Mouse (Mus musculus) neural tube, embryonic 12.5 days (tissue): ENCODE results near the gene Malrd1. TPM values are rescaled to one million over a fixed set of nuclear protein-coding genes. Genes with fewer than 3 reads are reported as not detected.
"Not testable (repeated sequence)": the region's sequence is repeated elsewhere in the genome, so short reads cannot be mapped to it uniquely, and the experiment has no call there.

ENCODE experiments used
- ATAC-seq: fragments of 200-750 bp; cut with Nextera tagmentation; 2 replicates; pipeline ENCODE4 v1.8.0; 2017; ENCODE audit warnings: low read depth, mild to moderate bottlenecking, moderate TSS enrichment, moderate library complexity; ENCODE audit not compliant: low FRiP score
- H3K27ac ChIP-seq: fragments of 300-500 bp; sonication (generic); 2 replicates; pipeline ENCODE4 v1.5.1; 2016
- H3K27me3 ChIP-seq: fragments of 300-500 bp; sonication (generic); replicated peaks from 2 replicates; pipeline ENCODE4 v1.6.1; 2016; ENCODE audit warnings: mild to moderate bottlenecking
- H3K36me3 ChIP-seq: fragments of 300-500 bp; sonication (generic); 2 replicates; pipeline ENCODE4 v1.6.1; 2016; ENCODE audit warnings: mild to moderate bottlenecking
- H3K4me1 ChIP-seq: fragments of 300-500 bp; sonication (generic); 2 replicates; pipeline ENCODE4 v1.6.1; 2016
- H3K4me2 ChIP-seq: fragments of 300-500 bp; sonication (generic); replicated peaks from 2 replicates; pipeline ENCODE4 v1.6.1; 2016; ENCODE audit warnings: mild to moderate bottlenecking
- H3K4me3 ChIP-seq: fragments of 300-500 bp; sonication (generic); 2 replicates; pipeline ENCODE4 v1.5.1; 2016
- H3K9ac ChIP-seq: fragments of 300-500 bp; sonication (generic); 2 replicates; pipeline ENCODE4 v1.6.1; 2016; ENCODE audit warnings: mild to moderate bottlenecking
- H3K9me3 ChIP-seq: fragments of 300-500 bp; sonication (generic); 2 replicates; pipeline ENCODE4 v1.6.1; 2016; ENCODE audit warnings: mild to moderate bottlenecking
- WGBS: fragments of 180-500 bp; shearing (Covaris S2); methylation state at CpG from one replicate; pipeline ENCODE4 v1.1.7; 2016; 5-methylcytosine and 5-hydroxymethylcytosine counted together
- polyA plus RNA-seq: library from polyadenylated mRNA; unstranded; fragments of >200 nt; fragmentation: Nextera tagmentation; extraction: Ambion mirVana; gene quantifications from 2 replicates; pipeline ENCODE4 v1.2.1, GENCODE M21; 2016

Malrd1 gene
- polyA plus RNA-seq, 1 experiment from 2014 or later, result 0.03 TPM

GRCm38 (mm10) chr2:15869380-15869779 lies 343.1 kb downstream of the Malrd1 start:
- H3K36me3 ChIP-seq, result no peaks in the 10 kb centered on the region
- no peaks in the 10 kb centered on the region for H3K27me3 ChIP-seq
- H3K4me2 ChIP-seq, result no peak overlapping the region
- H3K4me1 ChIP-seq, result no peaks in the 10 kb centered on the region
- 25% methylated on average over 7 of the region's 7 CpGs for WGBS
- no peak overlapping the region for H3K27ac ChIP-seq
- ATAC-seq, result no peak
- H3K9me3 ChIP-seq, result no peaks in the 10 kb centered on the region
- no peak overlapping the region for H3K9ac ChIP-seq
- H3K4me3 ChIP-seq, result no peak overlapping the region

DNA sequence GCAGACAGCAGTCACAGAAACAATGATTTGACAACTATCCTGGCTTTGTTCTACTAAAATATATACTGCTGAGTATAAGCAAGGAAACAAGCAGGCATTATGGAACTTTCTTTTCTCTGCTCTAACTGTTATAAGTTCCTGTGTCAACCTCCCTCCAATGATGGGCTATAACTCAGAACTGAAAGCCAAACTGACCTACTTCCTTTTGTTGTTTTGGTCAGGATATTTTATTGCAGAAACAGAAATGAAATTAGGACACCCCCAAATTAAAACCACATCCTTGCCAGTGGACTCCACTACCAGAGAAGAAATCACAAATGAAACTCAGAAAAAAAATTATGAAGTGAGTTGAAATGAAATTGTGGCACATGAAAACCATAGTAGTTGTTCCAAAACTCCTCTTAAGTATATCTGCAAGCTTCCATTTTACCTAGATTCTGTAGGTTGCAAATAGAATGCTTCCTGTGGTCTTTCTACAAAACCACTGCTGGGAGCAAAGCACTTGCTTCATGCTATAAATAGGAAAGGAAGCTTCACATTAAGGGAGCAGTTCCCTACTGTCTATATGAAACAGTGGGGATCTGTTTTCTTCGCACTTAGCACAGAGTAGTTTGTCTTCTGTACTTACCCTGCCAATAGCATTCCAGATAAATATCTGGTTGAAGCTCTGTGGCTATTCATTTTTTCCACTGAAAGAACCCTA lies 367.3 kb downstream of the Malrd1 start:
- Histone ChIP-seq H3K4me2 (no peak overlapping the region), H3K9me3 (no peaks in the 10 kb centered on the region), H3K4me1 (no peaks in the 10 kb centered on the region), H3K27me3 (no peaks in the 10 kb centered on the region), H3K36me3 (no peaks in the 10 kb centered on the region), H3K4me3 (no peak overlapping the region), H3K9ac (no peak overlapping the region), H3K27ac (no peak overlapping the region)
- WGBS, result 73% methylated on average over 1 of the region's 1 CpGs
- ATAC-seq, result no peak

- 0 out of 2 replicates have a peak, but pooled peaks have one; percentile 37 for ATAC-seq
- Histone ChIP-seq H3K9ac (no peak overlapping the region), H3K27ac (no peak overlapping the region), H3K9me3 (no peaks in the 10 kb centered on the region), H3K4me2 (no peak overlapping the region), H3K27me3 (no peaks in the 10 kb centered on the region), H3K4me1 (no peaks in the 10 kb centered on the region), H3K4me3 (no peak overlapping the region), H3K36me3 (no peaks in the 10 kb centered on the region)
- 29% methylated on average over 3 of the region's 3 CpGs for WGBS
Observed at GRCm38 (mm10) chr2:15925432-15925831, 399.2 kb downstream of the Malrd1 start.

- 56% methylated on average over 1 of the region's 1 CpGs for WGBS
- H3K27me3 ChIP-seq, result no peaks in the 10 kb centered on the region
- H3K27ac ChIP-seq, result no peak overlapping the region
- H3K4me3 ChIP-seq, result no peak overlapping the region
- no peaks in the 10 kb centered on the region for H3K36me3 ChIP-seq
- H3K9me3 ChIP-seq, result no peaks in the 10 kb centered on the region
- no peak overlapping the region for H3K4me2 ChIP-seq
- ATAC-seq, result no peak
- no peak overlapping the region for H3K9ac ChIP-seq
- H3K4me1 ChIP-seq, result no peaks in the 10 kb centered on the region
Observed at GRCm38 (mm10) chr2:15926041-15926440, 399.8 kb downstream of the Malrd1 start.

GRCm38 (mm10) chr2:15931479-15931878 lies 405.2 kb downstream of the Malrd1 start:
- Histone ChIP-seq H3K27me3 (no peaks in the 10 kb centered on the region), H3K27ac (no peak overlapping the region), H3K4me3 (no peak overlapping the region), H3K4me1 (no peaks in the 10 kb centered on the region), H3K36me3 (no peaks in the 10 kb centered on the region), H3K4me2 (no peak overlapping the region), H3K9ac (no peak overlapping the region), H3K9me3 (no peaks in the 10 kb centered on the region)
- ATAC-seq, result no peak
- 78% methylated on average over 1 of the region's 1 CpGs for WGBS

DNA sequence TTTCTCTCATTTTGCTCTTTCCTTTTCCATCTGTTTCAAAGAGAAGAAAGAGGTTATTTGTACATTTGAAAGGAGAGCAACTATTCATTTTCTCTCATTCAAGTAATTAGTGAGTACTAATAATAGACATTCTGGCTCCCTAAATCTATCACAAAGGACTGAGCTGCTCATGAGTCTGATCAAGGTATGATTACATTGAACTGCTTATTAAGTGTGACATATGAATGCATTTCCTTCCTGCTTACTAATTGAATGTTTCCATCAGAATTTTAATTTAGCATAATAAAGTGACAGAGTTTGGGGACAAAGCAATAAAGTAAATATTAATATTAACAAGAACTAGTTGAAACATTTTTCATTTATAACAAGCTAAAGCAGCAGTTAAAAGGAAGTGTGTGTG lies 405.6 kb downstream of the Malrd1 start:
- H3K27ac ChIP-seq, result no peak overlapping the region
- H3K27me3 ChIP-seq, result no peaks in the 10 kb centered on the region
- no peaks in the 10 kb centered on the region for H3K9me3 ChIP-seq
- H3K4me2 ChIP-seq, result no peak overlapping the region
- no peak overlapping the region for H3K9ac ChIP-seq
- no peaks in the 10 kb centered on the region for H3K36me3 ChIP-seq
- ATAC-seq, result no peak
- no peaks in the 10 kb centered on the region for H3K4me1 ChIP-seq
- no peak overlapping the region for H3K4me3 ChIP-seq

DNA sequence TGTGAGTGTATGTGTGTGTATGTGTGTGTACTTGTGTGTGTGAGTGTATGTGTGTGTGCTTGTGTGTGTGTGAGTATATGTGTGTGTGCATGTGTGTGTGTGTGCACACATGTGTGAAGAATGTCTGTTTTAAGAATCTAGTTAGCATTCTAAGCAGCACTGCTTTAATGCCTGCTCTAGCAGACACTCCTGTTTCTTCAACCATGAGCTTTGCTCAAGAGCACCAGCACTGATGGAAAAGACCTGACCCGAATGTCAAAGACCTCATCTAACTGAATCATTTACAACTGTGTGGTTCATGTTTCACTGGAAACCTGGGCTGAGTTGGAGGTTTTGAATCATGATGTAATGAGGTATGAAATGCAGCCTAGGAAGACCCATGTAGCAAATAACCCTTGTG lies 406.1 kb downstream of the Malrd1 start:
- H3K4me1 ChIP-seq, result no peaks in the 10 kb centered on the region
- no peak for ATAC-seq
- no peak overlapping the region for H3K4me2 ChIP-seq
- H3K27ac ChIP-seq, result no peak overlapping the region
- no peak overlapping the region for H3K4me3 ChIP-seq
- no peaks in the 10 kb centered on the region for H3K36me3 ChIP-seq
- 59% methylated on average over 1 of the region's 1 CpGs for WGBS
- no peak overlapping the region for H3K9ac ChIP-seq
- H3K27me3 ChIP-seq, result no peaks in the 10 kb centered on the region
- no peaks in the 10 kb centered on the region for H3K9me3 ChIP-seq

DNA sequence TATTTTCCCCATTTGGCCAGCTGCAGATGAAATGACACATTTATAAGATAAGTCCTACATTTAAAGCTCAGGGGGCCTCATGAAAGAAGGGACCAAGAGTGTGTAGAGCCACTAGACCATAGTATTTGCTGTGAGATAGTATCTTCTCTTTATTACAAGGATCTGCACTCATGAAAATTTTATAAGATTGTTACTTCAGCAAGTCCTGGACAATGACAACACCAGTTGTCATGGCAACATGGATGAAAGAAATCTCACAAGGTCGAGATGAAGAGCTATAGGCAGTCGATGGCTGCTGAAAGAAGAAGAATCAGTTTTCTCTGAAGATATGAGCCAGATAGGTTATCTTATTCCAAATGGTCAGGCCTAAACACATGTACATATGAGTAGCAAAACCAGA lies 476.6 kb downstream of the Malrd1 start:
- no peak overlapping the region for H3K4me2 ChIP-seq

GRCm38 (mm10) chr2:16017046-16017445 lies 490.8 kb downstream of the Malrd1 start:
- not testable (repeated sequence) for ATAC-seq, H3K9me3 ChIP-seq, H3K9ac ChIP-seq, H3K27ac ChIP-seq, H3K4me2 ChIP-seq, H3K27me3 ChIP-seq, H3K36me3 ChIP-seq, H3K4me1 ChIP-seq, H3K4me3 ChIP-seq
- WGBS, result 85% methylated on average over 2 of the region's 2 CpGs

More for the DNA sequence above, 476.6 kb downstream of the Malrd1 start:
- no peak overlapping the region for H3K27ac ChIP-seq
- ATAC-seq, result 0 out of 2 replicates have a peak, but pooled peaks have one; percentile 9
- 45% methylated on average over 2 of the region's 2 CpGs for WGBS
- no peaks in the 10 kb centered on the region for H3K27me3 ChIP-seq
- H3K4me1 ChIP-seq, result no peaks in the 10 kb centered on the region
- H3K9me3 ChIP-seq, result no peaks in the 10 kb centered on the region
- H3K36me3 ChIP-seq, result no peaks in the 10 kb centered on the region
- no peak overlapping the region for H3K9ac ChIP-seq
- H3K4me3 ChIP-seq, result no peak overlapping the region

DNA sequence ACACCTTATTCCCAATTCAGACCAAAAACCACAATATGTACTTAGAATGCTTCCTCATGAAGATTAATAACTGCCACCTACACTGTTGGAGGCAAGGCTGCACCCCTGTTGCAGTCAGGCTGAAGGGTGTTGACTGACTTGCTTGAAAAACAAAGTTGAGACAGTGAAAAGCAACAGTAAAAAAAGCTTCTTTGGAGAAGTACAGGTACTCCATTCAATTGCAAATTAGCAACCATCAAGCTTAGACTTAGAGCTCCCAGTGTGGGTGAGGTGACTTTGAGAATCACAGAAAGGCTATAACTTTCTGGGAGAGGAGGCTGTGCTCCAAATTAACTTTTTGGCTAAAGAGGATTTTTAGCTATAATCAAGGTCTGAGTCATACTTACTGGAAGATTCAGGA lies 491.4 kb downstream of the Malrd1 start:
- not testable (repeated sequence) for H3K27me3 ChIP-seq, ATAC-seq, H3K9me3 ChIP-seq, H3K4me2 ChIP-seq, H3K9ac ChIP-seq, H3K4me3 ChIP-seq, H3K36me3 ChIP-seq, H3K4me1 ChIP-seq, H3K27ac ChIP-seq

- Histone ChIP-seq H3K36me3 (no peaks in the 10 kb centered on the region), H3K9me3 (no peaks in the 10 kb centered on the region), H3K9ac (no peak overlapping the region), H3K4me2 (no peak overlapping the region), H3K27me3 (no peaks in the 10 kb centered on the region), H3K27ac (no peak overlapping the region), H3K4me3 (no peak overlapping the region), H3K4me1 (no peaks in the 10 kb centered on the region)
- WGBS, result 44% methylated on average over 12 of the region's 12 CpGs
- no peak for ATAC-seq
Observed at GRCm38 (mm10) chr2:16029752-16030151, 503.5 kb downstream of the Malrd1 start.

DNA sequence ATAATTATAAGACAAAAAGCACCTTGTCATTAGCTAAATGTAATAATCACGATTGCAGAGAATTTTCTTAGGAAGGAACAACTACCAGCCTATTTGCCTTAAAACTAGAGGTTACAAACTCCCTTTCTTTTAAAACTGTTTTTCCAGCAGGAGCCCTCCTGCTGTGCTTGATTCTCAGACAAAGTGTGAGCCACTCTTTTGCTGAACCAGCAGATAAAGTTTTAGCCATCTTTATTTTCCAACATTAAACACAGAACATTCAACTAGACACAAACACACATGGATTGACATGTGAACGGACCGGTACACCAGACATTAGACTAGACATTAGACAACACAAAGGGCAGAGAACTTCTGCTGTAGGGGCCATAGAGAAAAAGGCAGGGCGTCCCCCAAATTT lies 505.3 kb downstream of the Malrd1 start:
- Histone ChIP-seq H3K9me3 (no peaks in the 10 kb centered on the region), H3K27me3 (no peaks in the 10 kb centered on the region), H3K9ac (no peak overlapping the region), H3K4me3 (no peak overlapping the region), H3K4me1 (no peaks in the 10 kb centered on the region), H3K27ac (no peak overlapping the region), H3K4me2 (no peak overlapping the region), H3K36me3 (no peaks in the 10 kb centered on the region)
- 69% methylated on average over 4 of the region's 4 CpGs for WGBS
- no peak for ATAC-seq

DNA sequence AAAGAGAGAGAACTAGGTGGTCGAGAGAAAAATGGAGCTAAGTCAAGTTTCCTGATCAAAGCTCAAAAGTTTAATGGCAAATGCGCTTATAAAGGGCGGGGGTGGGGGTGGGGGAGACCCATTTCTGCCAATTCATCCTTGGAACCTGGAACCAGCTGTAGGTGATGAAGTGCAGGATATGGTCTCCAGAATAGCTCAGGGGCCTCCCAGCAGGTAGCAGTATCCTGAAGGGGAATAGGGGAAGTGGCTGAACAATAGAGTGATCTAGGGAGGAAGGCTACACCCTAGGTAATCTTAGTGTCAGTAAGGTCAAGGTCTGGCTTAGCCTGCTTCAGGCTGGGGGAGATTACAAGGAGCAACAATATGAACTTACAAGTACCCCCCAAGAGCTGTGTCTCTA lies 506.5 kb downstream of the Malrd1 start:
- Histone ChIP-seq H3K9me3 (no peaks in the 10 kb centered on the region), H3K4me2 (no peak overlapping the region), H3K27me3 (no peaks in the 10 kb centered on the region), H3K27ac (no peak overlapping the region), H3K4me1 (no peaks in the 10 kb centered on the region), H3K36me3 (no peaks in the 10 kb centered on the region), H3K9ac (no peak overlapping the region), H3K4me3 (no peak overlapping the region)
- WGBS, result 59% methylated on average over 3 of the region's 3 CpGs
- no peak for ATAC-seq
